Mouse (Mus musculus): ENCODE measurements around the gene Zfp444.
"Not testable (repeated sequence)": the region's sequence is repeated elsewhere in the genome, so short reads cannot be mapped to it uniquely, and the experiment has no call there.

GRCm38 (mm10) chr7:6174365-6174987 lies 2.5 kb downstream of the Zfp444 start:
- peak; percentile 50 for TF ChIP-seq CTCF (IDR thresholded peaks at IDR 0.05; ENCODE audit: low read depth)
- TF ChIP-seq EP300 (optimal IDR thresholded peaks at IDR 0.05) = not testable (repeated sequence)

Data from stomach, postnatal 0 days (tissue).